Mouse (Mus musculus) retina, embryonic 14.5 days (tissue): ENCODE measurements around the gene Cenpm.

ENCODE experiments used
- DNase-seq: peaks from one replicate; pipeline ENCODE4 v3.0.0-alpha.2; 2015; ENCODE audit warnings: low spot score

Cenpm gene

GRCm38 (mm10) chr15:82243311-82243710 is 1.2 kb downstream of the Cenpm start:
- no peak for DNase-seq

GRCm38 (mm10) chr15:82236565-82236964 is 8.0 kb downstream of the Cenpm start:
- peak; percentile 92 for DNase-seq

- no peak for DNase-seq
Observed at GRCm38 (mm10) chr15:82235661-82236060, 8.9 kb downstream of the Cenpm start.

GRCm38 (mm10) chr15:82232651-82233050 is 11.9 kb downstream of the Cenpm start:
- no peak for DNase-seq

GRCm38 (mm10) chr15:82231591-82232378 is 12.8 kb downstream of the Cenpm start:
- no peak for DNase-seq

- no peak for DNase-seq
Observed at GRCm38 (mm10) chr15:82231100-82231499, 13.4 kb downstream of the Cenpm start.

GRCm38 (mm10) chr15:82230098-82230611 is 14.4 kb downstream of the Cenpm start:
- DNase-seq, result no peak

- DNase-seq, result no peak
Observed at GRCm38 (mm10) chr15:82229542-82230045, 15.0 kb downstream of the Cenpm start.

GRCm38 (mm10) chr15:82225769-82226168 is 18.8 kb downstream of the Cenpm start:
- DNase-seq, result no peak

GRCm38 (mm10) chr15:82224602-82225215 is 19.8 kb downstream of the Cenpm start:
- no peak for DNase-seq

GRCm38 (mm10) chr15:82223657-82224601 is 20.6 kb downstream of the Cenpm start, which contains the start of gene Tnfrsf13c:
Gene Tnfrsf13c (minus strand): TSS chr15:82224369.
- no peak for DNase-seq

GRCm38 (mm10) chr15:82223251-82223650 is 21.3 kb downstream of the Cenpm start:
- no peak for DNase-seq

GRCm38 (mm10) chr15:82221104-82221860 is 23.3 kb downstream of the Cenpm start:
- DNase-seq, result no peak

- DNase-seq, result no peak
Observed at GRCm38 (mm10) chr15:82220003-82220675, 24.4 kb downstream of the Cenpm start.

GRCm38 (mm10) chr15:82218778-82219666 is 25.5 kb downstream of the Cenpm start:
- no peak for DNase-seq

GRCm38 (mm10) chr15:82217980-82218379 is 26.6 kb downstream of the Cenpm start:
- no peak for DNase-seq

- no peak for DNase-seq
Observed at GRCm38 (mm10) chr15:82217039-82217438, 27.5 kb downstream of the Cenpm start.

- no peak for DNase-seq
Observed at GRCm38 (mm10) chr15:82216142-82216827, 28.3 kb downstream of the Cenpm start.
